Mouse (Mus musculus): ENCODE measurements around the gene Ovca2. TPM values are rescaled to one million over a fixed set of nuclear protein-coding genes. Genes with fewer than 3 reads are reported as not detected.

Gene Ovca2
- polyA plus RNA-seq, 1 experiment from 2014 or later = 31.5 TPM

GRCm38 (mm10) chr11:75147106-75147845 lies 31.4 kb downstream of the Ovca2 start:
- H3K36me3 ChIP-seq = peaks cover 31% of the 10 kb centered on the region
- WGBS = 16% methylated on average over 11 of the region's 11 CpGs
- H3K27me3 ChIP-seq = no peaks in the 10 kb centered on the region
- peaks cover 39% of the 10 kb centered on the region for H3K4me1 ChIP-seq
- peak; percentile 86 for ATAC-seq (ENCODE audit: insufficient number of reproducible peaks, insufficient read depth, low FRiP score, low TSS enrichment)
- peak overlapping the region; percentile 17; the same call in 1 of the 2 replicates for H3K4me2 ChIP-seq (replicated peaks)
- H3K9me3 ChIP-seq = no peaks in the 10 kb centered on the region
- no peak overlapping the region for H3K4me3 ChIP-seq
- no peak overlapping the region for H3K9ac ChIP-seq
- H3K27ac ChIP-seq = peak overlapping the region; percentile 92

- WGBS = 78% methylated on average over 2 of the region's 2 CpGs
- H3K27me3 ChIP-seq = no peaks in the 10 kb centered on the region
- H3K27ac ChIP-seq = no peak overlapping the region
- no peak for ATAC-seq (ENCODE audit: insufficient number of reproducible peaks, insufficient read depth, low FRiP score, low TSS enrichment)
- H3K4me1 ChIP-seq = peaks cover 54% of the 10 kb centered on the region
- no peaks in the 10 kb centered on the region for H3K9me3 ChIP-seq
- H3K4me2 ChIP-seq (replicated peaks) = no peak overlapping the region
- H3K4me3 ChIP-seq = no peak overlapping the region
- peaks cover 31% of the 10 kb centered on the region for H3K36me3 ChIP-seq
- no peak overlapping the region for H3K9ac ChIP-seq
Measured at GRCm38 (mm10) chr11:75145841-75146240, 32.8 kb downstream of the Ovca2 start.

- peaks cover 67% of the 10 kb centered on the region for H3K4me1 ChIP-seq
- H3K4me2 ChIP-seq (replicated peaks) = no peak overlapping the region
- H3K27ac ChIP-seq = peak overlapping the region; percentile 81
- H3K27me3 ChIP-seq = no peaks in the 10 kb centered on the region
- peaks cover 18% of the 10 kb centered on the region for H3K36me3 ChIP-seq
- no peak for ATAC-seq (ENCODE audit: insufficient number of reproducible peaks, insufficient read depth, low FRiP score, low TSS enrichment)
- no peak overlapping the region for H3K9ac ChIP-seq
- no peak overlapping the region for H3K4me3 ChIP-seq
- H3K9me3 ChIP-seq = no peaks in the 10 kb centered on the region
- WGBS = 72% methylated on average over 4 of the region's 4 CpGs
Measured at GRCm38 (mm10) chr11:75142749-75143148, 35.9 kb downstream of the Ovca2 start.

- 13% methylated on average over 1 of the region's 1 CpGs for WGBS
- H3K4me3 ChIP-seq = no peak overlapping the region
- no peaks in the 10 kb centered on the region for H3K9me3 ChIP-seq
- H3K36me3 ChIP-seq = peaks cover 18% of the 10 kb centered on the region
- ATAC-seq (ENCODE audit: insufficient number of reproducible peaks, insufficient read depth, low FRiP score, low TSS enrichment) = no peak; the same call in 1 of the 2 replicates
- H3K9ac ChIP-seq = no peak overlapping the region
- H3K27ac ChIP-seq = peak overlapping the region; percentile 81
- peaks cover 61% of the 10 kb centered on the region for H3K4me1 ChIP-seq
- H3K4me2 ChIP-seq (replicated peaks) = no peak overlapping the region
- H3K27me3 ChIP-seq = no peaks in the 10 kb centered on the region
Measured at GRCm38 (mm10) chr11:75141913-75142312, 36.7 kb downstream of the Ovca2 start.

- H3K4me1 ChIP-seq = peaks cover 62% of the 10 kb centered on the region
- WGBS = 55% methylated on average over 3 of the region's 3 CpGs
- H3K9me3 ChIP-seq = no peaks in the 10 kb centered on the region
- H3K36me3 ChIP-seq = peaks cover 18% of the 10 kb centered on the region
- no peaks in the 10 kb centered on the region for H3K27me3 ChIP-seq
- H3K27ac ChIP-seq = peak overlapping the region; percentile 81
- no peak for ATAC-seq (ENCODE audit: insufficient number of reproducible peaks, insufficient read depth, low FRiP score, low TSS enrichment)
- no peak overlapping the region for H3K9ac ChIP-seq
- H3K4me3 ChIP-seq = no peak overlapping the region
- no peak overlapping the region for H3K4me2 ChIP-seq (replicated peaks)
Measured at GRCm38 (mm10) chr11:75141038-75141437, 37.6 kb downstream of the Ovca2 start.

GRCm38 (mm10) chr11:75140431-75140830 lies 38.2 kb downstream of the Ovca2 start:
- WGBS = 46% methylated on average over 5 of the region's 5 CpGs
- Histone ChIP-seq H3K36me3 (peaks cover 14% of the 10 kb centered on the region), H3K27ac (peak overlapping the region; percentile 81), H3K9ac (no peak overlapping the region), H3K4me2 (replicated peaks) (no peak overlapping the region), H3K4me1 (peaks cover 59% of the 10 kb centered on the region), H3K27me3 (no peaks in the 10 kb centered on the region), H3K9me3 (no peaks in the 10 kb centered on the region), H3K4me3 (no peak overlapping the region)
- ATAC-seq (ENCODE audit: insufficient number of reproducible peaks, insufficient read depth, low FRiP score, low TSS enrichment) = no peak

- Histone ChIP-seq H3K27me3 (no peaks in the 10 kb centered on the region), H3K9me3 (no peaks in the 10 kb centered on the region), H3K4me1 (peaks cover 67% of the 10 kb centered on the region), H3K36me3 (peaks cover 9% of the 10 kb centered on the region), H3K4me3 (no peak overlapping the region), H3K9ac (no peak overlapping the region), H3K27ac (peak overlapping the region; percentile 81), H3K4me2 (replicated peaks) (peak overlapping the region; percentile 24; the same call in 1 of the 2 replicates)
- WGBS = 17% methylated on average over 11 of the region's 11 CpGs
- peak; percentile 81 for ATAC-seq (ENCODE audit: insufficient number of reproducible peaks, insufficient read depth, low FRiP score, low TSS enrichment)
Measured at GRCm38 (mm10) chr11:75139122-75139963, 39.3 kb downstream of the Ovca2 start.

GRCm38 (mm10) chr11:75136666-75137398 lies 41.8 kb downstream of the Ovca2 start:
- no peak for ATAC-seq (ENCODE audit: insufficient number of reproducible peaks, insufficient read depth, low FRiP score, low TSS enrichment)
- Histone ChIP-seq H3K9ac (no peak overlapping the region), H3K36me3 (no peaks in the 10 kb centered on the region), H3K27me3 (no peaks in the 10 kb centered on the region), H3K4me1 (peaks cover 63% of the 10 kb centered on the region), H3K27ac (peak overlapping the region; percentile 36; the same call in 1 of the 2 replicates), H3K4me2 (replicated peaks) (no peak overlapping the region), H3K9me3 (no peaks in the 10 kb centered on the region), H3K4me3 (no peak overlapping the region)
- 37% methylated on average over 5 of the region's 5 CpGs for WGBS

- Histone ChIP-seq H3K27ac (peak overlapping the region; percentile 4; the same call in 1 of the 2 replicates), H3K4me1 (peaks cover 48% of the 10 kb centered on the region), H3K36me3 (no peaks in the 10 kb centered on the region), H3K4me2 (replicated peaks) (no peak overlapping the region), H3K4me3 (no peak overlapping the region), H3K9me3 (no peaks in the 10 kb centered on the region), H3K9ac (no peak overlapping the region), H3K27me3 (no peaks in the 10 kb centered on the region)
- WGBS = 93% methylated on average over 4 of the region's 4 CpGs
- no peak for ATAC-seq (ENCODE audit: insufficient number of reproducible peaks, insufficient read depth, low FRiP score, low TSS enrichment)
Measured at GRCm38 (mm10) chr11:75135358-75135757, 43.3 kb downstream of the Ovca2 start.

GRCm38 (mm10) chr11:75134485-75135068 lies 44.1 kb downstream of the Ovca2 start:
- Histone ChIP-seq H3K4me1 (peaks cover 40% of the 10 kb centered on the region), H3K27me3 (no peaks in the 10 kb centered on the region), H3K9me3 (no peaks in the 10 kb centered on the region), H3K9ac (no peak overlapping the region), H3K4me2 (replicated peaks) (no peak overlapping the region), H3K4me3 (no peak overlapping the region), H3K36me3 (no peaks in the 10 kb centered on the region), H3K27ac (peak overlapping the region; percentile 4)
- ATAC-seq (ENCODE audit: insufficient number of reproducible peaks, insufficient read depth, low FRiP score, low TSS enrichment) = no peak
- WGBS = 50% methylated on average over 5 of the region's 5 CpGs

- 0% methylated on average over 2 of the region's 2 CpGs for WGBS
- no peak for ATAC-seq (ENCODE audit: insufficient number of reproducible peaks, insufficient read depth, low FRiP score, low TSS enrichment)
- Histone ChIP-seq H3K4me2 (replicated peaks) (no peak overlapping the region), H3K4me1 (peaks cover 34% of the 10 kb centered on the region), H3K9ac (no peak overlapping the region), H3K9me3 (no peaks in the 10 kb centered on the region), H3K36me3 (no peaks in the 10 kb centered on the region), H3K27me3 (no peaks in the 10 kb centered on the region), H3K4me3 (no peak overlapping the region), H3K27ac (peak overlapping the region; percentile 4)
Measured at GRCm38 (mm10) chr11:75133951-75134350, 44.7 kb downstream of the Ovca2 start.
